ENCODE assay signal across 29 mouse cellular contexts in genomic region chr19:44225728-44226127, GRCm38 (mm10). TPM values are rescaled to one million over a fixed set of nuclear protein-coding genes. Genes with fewer than 3 reads are reported as not detected.
DNase-seq lines count a peak whose midpoint lies in the region; ATAC-seq and TF ChIP-seq lines count a peak whose summit lies in the region.
"Had no signal": no experiment of that assay in that cellular context is flagged by ENCODE, and none has a peak within 500 bp of the region (broad histone marks: within the 10 kb centered on the region; RNA-seq: fewer than 3 reads in every experiment).

No protein-coding gene starts in this region.

- ATAC-seq in G1E (ENCODE audit: extremely low read depth, insufficient number of reproducible peaks, low FRiP score, poor library complexity, severe bottlenecking) = peak; percentile 75
- ATAC-seq in megakaryocyte progenitor cell, adult 5-6 weeks (replicated peaks; ENCODE audit: poor library complexity) = peak; percentile 92
- ATAC-seq: midbrain, embryonic 16.5 days had no signal

- DNase-seq in 3134 (ENCODE audit: extremely low read depth, insufficient read length, low spot score) (peak; percentile 48), G1E (ENCODE audit: low spot score) (no peak)
- peak; percentile 51 for DNase-seq in c-Kit-positive CD71-negative TER-119-negative erythroid progenitor cells, embryonic 14.5 days (ENCODE audit: low read depth)
- DNase-seq in T-cell, adult 2 months (ENCODE audit: low spot score) = no peak
- no peak for DNase-seq in ovary, postnatal 10 days (ENCODE audit: low spot score)
- DNase-seq in urinary bladder, postnatal 36 days (ENCODE audit: low spot score in 2 of 2) = no peak
- DNase-seq: adrenal gland, postnatal 14 days; cerebellum, adult 9-11 months; kidney, adult 11 months; kidney, postnatal 36 days; layer of hippocampus, postnatal 36 days; lung, adult 18-20 months; lung, postnatal 14 days; right cerebral cortex, adult 18-20 months; right cerebral cortex, postnatal 4 days had no signal

- no peaks in the 10 kb centered on the region for H3K36me3 ChIP-seq in G1E (replicated peaks)
- H3K36me3 ChIP-seq: embryonic facial prominence, embryonic 12.5 days; forebrain, embryonic 12.5 days; hindbrain, embryonic 13.5 days; kidney, embryonic 15.5 days; midbrain, embryonic 10.5 days had no signal

- H3K4me3 ChIP-seq in G1E (ENCODE audit: low read depth, low read length) = no peak overlapping the region
- H3K4me3 ChIP-seq: embryonic facial prominence, embryonic 12.5 days; forebrain, embryonic 12.5 days; hindbrain, embryonic 13.5 days; kidney, embryonic 15.5 days; midbrain, embryonic 10.5 days; myocyte had no signal

- peaks cover 20% of the 10 kb centered on the region for H3K27me3 ChIP-seq in G1E (ENCODE audit: insufficient read depth, low read length)
- H3K27me3 ChIP-seq: embryonic facial prominence, embryonic 12.5 days; forebrain, embryonic 12.5 days; hindbrain, embryonic 13.5 days had no signal

- no peaks in the 10 kb centered on the region for H3K9me3 ChIP-seq in G1E (replicated peaks)
- H3K9me3 ChIP-seq: embryonic facial prominence, embryonic 12.5 days; forebrain, embryonic 12.5 days; hindbrain, embryonic 13.5 days; kidney, embryonic 15.5 days; midbrain, embryonic 10.5 days had no signal

- TF ChIP-seq CTCF in G1E (IDR thresholded peaks at IDR 0.05; ENCODE audit: low read depth, low read length) = no peak

- peaks cover 36% of the 10 kb centered on the region for H3K4me1 ChIP-seq in G1E (ENCODE audit: insufficient read depth, low read depth, low read length)
- H3K4me1 ChIP-seq: embryonic facial prominence, embryonic 12.5 days; forebrain, embryonic 12.5 days; hindbrain, embryonic 13.5 days; kidney, embryonic 15.5 days; midbrain, embryonic 10.5 days had no signal

RNA-seq across cellular contexts. Expression of gene Scd3, which starts 22.7 kb away (rescaled TPM):
- total RNA-seq in G1E (2014; fragmentation: Nextera tagmentation) (0.87 and 3.8 TPM in 2 replicates), G1E (2017) (0.12 and 0.27 TPM in 2 replicates)
- polyA plus RNA-seq in G1E (2012) = 0.11 TPM in 1 of 2 replicates, not detected in the other
- not detected in 2 replicates for total RNA-seq in megakaryocyte progenitor cell, adult 5-6 weeks (2015)
- not detected in 2 replicates for total RNA-seq in megakaryocyte progenitor cell, adult 5-6 weeks (2017)
- total RNA-seq: adrenal gland, postnatal 14 days; liver, adult 2 months had no signal

RNA-seq across cellular contexts. Expression of gene Pkd2l1, which starts 33.5 kb away (rescaled TPM):
- total RNA-seq in G1E (2014; fragmentation: Nextera tagmentation) = not detected in 2 replicates
- not detected in 2 replicates for total RNA-seq in G1E (2017)
- polyA plus RNA-seq in G1E (2012) = not detected in 2 replicates
- not detected in 2 replicates for total RNA-seq in megakaryocyte progenitor cell, adult 5-6 weeks (2015)
- not detected in 2 replicates for total RNA-seq in megakaryocyte progenitor cell, adult 5-6 weeks (2017)
- total RNA-seq: adrenal gland, postnatal 14 days; left cerebral cortex, postnatal 10 days; liver, adult 2 months had no signal
- polyA plus RNA-seq: embryonic facial prominence, embryonic 12.5 days; heart, embryonic 11.5 days; heart, postnatal 0 days; limb, embryonic 11.5 days; liver, adult 2 months; midbrain, embryonic 10.5 days; myocyte; stomach, postnatal 0 days had no signal

Comparison
In these comparisons a context has a peak if more than half of its experiments do, and no peak if none do; other contexts are left out.
1. DNase-seq: peak in 3134 (single experiment) and c-Kit-positive CD71-negative TER-119-negative erythroid progenitor cells, embryonic 14.5 days (single experiment); none in G1E (single experiment), T-cell, adult 2 months (single experiment), ovary, postnatal 10 days (single experiment) and urinary bladder, postnatal 36 days (0 of 2).